Mouse (Mus musculus) adrenal gland, postnatal 0 days (tissue): ENCODE measurements around the gene 1700001L19Rik. TPM values are rescaled to one million over a fixed set of nuclear protein-coding genes. Genes with fewer than 3 reads are reported as not detected.

Experiments used
- polyA plus RNA-seq: library from polyadenylated mRNA; unstranded; fragments of >200 nt; fragmentation: Nextera tagmentation; extraction: Ambion mirVana; gene quantifications from 2 replicates; pipeline ENCODE4 v1.2.1, GENCODE M21; 2015

The 1700001L19Rik gene
- polyA plus RNA-seq: 0.57 and 1.2 TPM in 2 replicates

DNA sequence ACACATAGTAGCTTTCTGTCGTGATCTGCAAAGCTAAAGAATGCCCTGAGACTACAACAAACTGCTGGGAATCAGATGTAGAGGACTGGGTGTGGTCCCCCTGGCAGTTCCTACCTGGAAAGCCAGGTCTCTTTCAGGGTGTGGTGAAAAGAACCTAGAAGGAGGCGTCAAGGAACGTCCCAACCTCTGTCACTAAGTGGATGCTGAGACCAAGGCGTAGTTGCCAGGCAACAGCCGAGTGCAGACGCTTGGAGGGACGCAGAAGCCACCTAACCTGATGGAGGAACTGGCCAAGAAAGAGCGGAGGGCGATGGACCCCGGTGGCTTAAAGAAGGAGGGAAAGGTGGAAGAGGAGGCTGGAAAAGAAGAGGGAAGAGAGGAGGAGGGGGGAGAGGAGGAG is at the start of gene 1700001L19Rik:
Gene 1700001L19Rik, plus strand, starts transcription at position 223 of the 400 bp plus-strand sequence.

DNA sequence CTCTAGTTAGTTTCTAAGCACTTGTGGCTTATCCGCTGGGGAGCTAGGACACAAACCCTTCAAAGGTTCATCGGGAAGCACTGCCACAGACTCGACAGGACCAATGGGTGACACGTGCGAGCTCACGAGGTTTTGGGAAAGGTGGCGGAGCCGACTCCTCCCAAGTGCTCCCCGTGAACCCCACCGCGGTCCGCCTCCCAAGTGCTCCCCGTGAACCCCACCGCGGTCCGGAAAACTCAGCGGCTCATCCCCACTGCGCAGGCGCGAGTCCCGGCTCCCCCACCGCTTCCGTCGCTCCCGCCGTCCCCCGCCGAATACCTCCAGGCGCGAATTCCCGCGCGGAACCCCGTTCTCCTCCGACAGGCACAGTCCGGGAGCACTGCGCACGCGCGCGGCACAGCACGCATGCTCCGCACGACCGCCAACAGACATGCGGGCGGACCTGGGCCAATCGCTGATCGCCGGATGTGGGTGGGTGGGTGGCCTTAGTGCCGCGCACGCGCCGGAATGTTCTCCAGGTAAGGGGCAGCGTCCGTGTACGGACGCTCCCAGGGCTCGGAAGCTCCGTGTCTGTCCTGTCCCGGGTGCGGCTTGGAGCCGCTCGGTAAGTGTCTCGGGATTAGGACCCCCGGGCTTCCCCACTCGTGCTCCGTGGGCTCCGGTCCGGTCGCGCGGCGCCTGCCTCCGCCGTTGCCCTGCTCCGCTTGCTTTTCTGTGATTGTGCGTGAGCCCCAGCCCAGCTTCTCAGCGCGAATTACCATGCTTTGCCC is 15.3 kb upstream of the 1700001L19Rik start, which contains the start of the genes Mtrr and Fastkd3:
Gene Mtrr, minus strand, starts transcription at position 403 of the 770 bp plus-strand sequence.
Gene Fastkd3, plus strand, starts transcription at position 488 of the 770 bp plus-strand sequence.

Other genes with a start within 250 kb of the 1700001L19Rik start
- gene Mtrr, start 15.3 kb upstream of the 1700001L19Rik start, polyA plus RNA-seq: 11.0 and 13.5 TPM in 2 replicates
- gene Fastkd3, start 15.2 kb upstream of the 1700001L19Rik start, polyA plus RNA-seq: 17.4 and 25.7 TPM in 2 replicates